Mouse (Mus musculus): Measurements from ENCODE around the gene Upk1a. TPM values are rescaled to one million over a fixed set of nuclear protein-coding genes. Genes with fewer than 3 reads are reported as not detected.
A peak's percentile ranks its signal among the peaks of the same experiment; 100 is the strongest.

Upk1a gene
- total and polyA plus RNA-seq, 3 experiments, result 0.54 to 1.6 TPM; not detected in 1

DNA sequence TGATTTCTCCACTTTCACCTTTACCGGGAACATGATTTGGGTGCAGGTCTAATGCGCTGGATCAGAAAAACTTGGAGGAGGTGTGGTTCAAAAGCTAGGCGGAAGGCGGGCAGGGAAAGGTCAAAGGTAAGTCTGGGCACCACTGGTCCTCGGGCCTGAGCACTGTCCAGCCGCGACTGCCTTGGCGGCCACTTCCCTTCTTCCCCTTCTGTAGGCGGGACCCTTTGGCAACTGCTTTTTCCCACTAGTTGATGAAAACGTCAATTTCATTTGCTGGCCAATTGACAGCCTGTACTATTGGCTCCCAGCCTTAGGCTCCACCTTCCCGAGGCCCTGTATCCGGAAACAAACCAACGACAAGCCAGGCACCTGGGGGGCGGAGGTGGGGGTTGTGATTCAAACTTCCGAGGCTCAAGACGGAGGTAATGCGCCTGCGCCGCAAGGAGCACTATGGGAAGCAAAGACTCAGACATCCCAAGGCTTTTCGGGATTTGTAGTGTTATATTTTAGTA lies 53.1 kb downstream of the Upk1a start, which contains the start of gene Lin37:
Gene Lin37, minus strand, starts transcription at position 396 of the 512 bp plus-strand sequence.
- H3K9ac ChIP-seq (ENCODE audit: control insufficient read depth, low read depth, low read length, poor library complexity, severe bottlenecking), result peak within 1 kb of the TSS; percentile 75
- peaks cover 2 to 16% of the 10 kb centered on the region in 2 experiments; a peak in 2 of 4 replicates for H3K4me1 ChIP-seq (ENCODE audit: control insufficient read depth in 1 of 2, insufficient read depth in 2 of 2, low read length in 2 of 2)
- H3K27me3 ChIP-seq (ENCODE audit: control insufficient read depth in 1 of 2, insufficient read depth in 2 of 2, low read length in 2 of 2), result no peaks in the 10 kb centered on the region
- H3K79me2 ChIP-seq (ENCODE audit: control insufficient read depth, insufficient read depth, low read length, poor library complexity), result peaks cover 18% of the 10 kb centered on the region
- H3K27ac ChIP-seq (ENCODE audit: control insufficient read depth, low read depth, low read length), result peak within 1 kb of the TSS; percentile 56
- peak within 1 kb of the TSS; percentile 80 to 85 for H3K4me3 ChIP-seq (ENCODE audit: control insufficient read depth in 1 of 2, insufficient read depth in 1 of 2, low read depth in 2 of 2, low read length in 2 of 2)
- H3K9me3 ChIP-seq (replicated peaks; ENCODE audit: insufficient read depth, low read length), result no peaks in the 10 kb centered on the region
- peaks cover 0 to 8% of the 10 kb centered on the region in 2 experiments; a peak in 2 of 4 replicates for H3K36me3 ChIP-seq (ENCODE audit: control insufficient read depth in 1 of 2, insufficient read depth in 2 of 2, low read length in 2 of 2)
- peak; percentile 99 for DNase-seq (ENCODE audit: low read depth, low spot score)
- peak; percentile 65; the same call in 1 of the 2 replicates for TF ChIP-seq MAX (IDR thresholded peaks at IDR 0.05; ENCODE audit: low read length)
- no peak for TF ChIP-seq CHD1 (IDR thresholded peaks at IDR 0.05; ENCODE audit: low read depth, low read length)
- TF ChIP-seq UBTF (IDR thresholded peaks at IDR 0.05; ENCODE audit: borderline replicate concordance, insufficient read depth, low read depth, low read length), result no peak
- TF ChIP-seq MYC (IDR thresholded peaks at IDR 0.05; ENCODE audit: low read depth, low read length), result peak; percentile 40; the same call in 1 of the 2 replicates
- peak; percentile 77 for TF ChIP-seq CHD2 (IDR thresholded peaks at IDR 0.05; ENCODE audit: low read length)
- TF ChIP-seq MXI1 (IDR thresholded peaks at IDR 0.05; ENCODE audit: low read depth, low read length), result peak; percentile 73
- TF ChIP-seq ETS1 (IDR thresholded peaks at IDR 0.05; ENCODE audit: low read depth, low read length), result 0 out of 2 replicates have a peak, but pooled peaks have one; percentile 20
- peak; percentile 50 for TF ChIP-seq TCF12 (IDR thresholded peaks at IDR 0.05; ENCODE audit: low read depth, low read length)
- TF ChIP-seq USF1 (IDR thresholded peaks at IDR 0.05; ENCODE audit: low read depth, low read length), result peak; percentile 21; the same call in 1 of the 2 replicates
- TF ChIP-seq GABPA (IDR thresholded peaks at IDR 0.05; ENCODE audit: low read depth, low read length), result no peak
- TF ChIP-seq TAL1 (IDR thresholded peaks at IDR 0.05; ENCODE audit: low read length), result no peak
- no peak for TF ChIP-seq MEF2A (IDR thresholded peaks at IDR 0.05; ENCODE audit: extremely low read depth, insufficient replicate concordance, low read depth, low read length, poor library complexity, severe bottlenecking)
- TF ChIP-seq GATA1 (IDR thresholded peaks at IDR 0.05; ENCODE audit: low read depth, low read length), result no peak
- TF ChIP-seq TBP (IDR thresholded peaks at IDR 0.05; ENCODE audit: low read depth, low read length), result 0 out of 2 replicates have a peak, but pooled peaks have one; percentile 44
- TF ChIP-seq MAFK (IDR thresholded peaks at IDR 0.05; ENCODE audit: borderline replicate concordance, low read depth, low read length), result no peak
- TF ChIP-seq RCOR1 (IDR thresholded peaks at IDR 0.05; ENCODE audit: low read depth, low read length), result no peak
- TF ChIP-seq JUND (IDR thresholded peaks at IDR 0.05; ENCODE audit: low read depth, low read length), result no peak
- no peak for TF ChIP-seq POLR2AphosphoS5 (IDR thresholded peaks at IDR 0.05; ENCODE audit: borderline replicate concordance, low read depth, low read length)
- TF ChIP-seq NRF1 (IDR thresholded peaks at IDR 0.05; ENCODE audit: insufficient read depth, low read depth, low read length, poor library complexity, severe bottlenecking), result peak; percentile 79
- peak; percentile 94 for TF ChIP-seq ELF1 (IDR thresholded peaks at IDR 0.05; ENCODE audit: low read depth, low read length)
- no peak for TF ChIP-seq CTCF (IDR thresholded peaks at IDR 0.05 in 2 of 3, conservative IDR thresholded peaks at IDR 0.05 in 1 of 3; ENCODE audit: control insufficient read depth in 1 of 3, insufficient read depth in 1 of 3, low read depth in 2 of 3, low read length in 3 of 3, poor library complexity in 1 of 3, severe bottlenecking in 1 of 3)
- peak; percentile 60 for TF ChIP-seq ZMIZ1 (IDR thresholded peaks at IDR 0.05; ENCODE audit: low read depth, low read length)
- TF ChIP-seq RAD21 (IDR thresholded peaks at IDR 0.05; ENCODE audit: low read depth, low read length), result no peak
- TF ChIP-seq KAT2A (conservative IDR thresholded peaks at IDR 0.05; ENCODE audit: low read depth, low read length), result peak; percentile 80
- TF ChIP-seq ZKSCAN1 (IDR thresholded peaks at IDR 0.05; ENCODE audit: low read depth, low read length), result no peak
- TF ChIP-seq SIN3A (IDR thresholded peaks at IDR 0.05; ENCODE audit: low read length), result peak; percentile 95
- peak in 1 of 2 experiments; percentile 31; a peak in 1 of 4 replicates for TF ChIP-seq EP300 (IDR thresholded peaks at IDR 0.05; ENCODE audit: low read depth in 1 of 2, low read length in 2 of 2)
- peak; percentile 50; the same call in 1 of the 2 replicates for TF ChIP-seq POLR2AphosphoS2 (IDR thresholded peaks at IDR 0.05; ENCODE audit: low read length)
- TF ChIP-seq ZNF384 (IDR thresholded peaks at IDR 0.05; ENCODE audit: low read depth, low read length), result no peak
- TF ChIP-seq E2F4 (IDR thresholded peaks at IDR 0.05; ENCODE audit: borderline replicate concordance, low read depth, low read length), result no peak
- no peak for TF ChIP-seq ZC3H11A (IDR thresholded peaks at IDR 0.05; ENCODE audit: low read depth, low read length)
- TF ChIP-seq BHLHE40 (IDR thresholded peaks at IDR 0.05; ENCODE audit: borderline replicate concordance, low read depth, low read length), result no peak
- TF ChIP-seq SMC3 (IDR thresholded peaks at IDR 0.05; ENCODE audit: low read depth, low read length), result no peak
- peak; percentile 60 to 78; a peak in 2 of 4 replicates for TF ChIP-seq POLR2A (IDR thresholded peaks at IDR 0.05; ENCODE audit: control insufficient read depth in 1 of 2, insufficient read depth in 1 of 2, low read depth in 1 of 2, low read length in 2 of 2, poor library complexity in 1 of 2)
- peak; percentile 94 for TF ChIP-seq MAZ (IDR thresholded peaks at IDR 0.05; ENCODE audit: low read depth, low read length)
- no peak for TF ChIP-seq MYB (IDR thresholded peaks at IDR 0.05; ENCODE audit: low read depth, low read length)
- peak; percentile 76 for TF ChIP-seq NELFE (IDR thresholded peaks at IDR 0.05; ENCODE audit: low read depth, low read length)

Data from MEL (cell line).